Mouse (Mus musculus) neural tube, embryonic 15.5 days (tissue): ENCODE measurements around the gene Il12rb2. TPM values are rescaled to one million over a fixed set of nuclear protein-coding genes. Genes with fewer than 3 reads are reported as not detected.

Source experiments
- ATAC-seq: fragments of 200-750 bp; cut with Nextera tagmentation; 2 replicates; pipeline ENCODE4 v1.8.0; 2017; ENCODE audit warnings: mild to moderate bottlenecking, moderate TSS enrichment, moderate library complexity; ENCODE audit not compliant: low FRiP score
- H3K27ac ChIP-seq: fragments of 300-500 bp; sonication (generic); replicated peaks from 2 replicates; pipeline ENCODE4 v1.5.1; 2015; ENCODE audit warnings: mild to moderate bottlenecking, inconsistent platforms
- H3K27me3 ChIP-seq: fragments of 300-500 bp; sonication (generic); replicated peaks from 2 replicates; pipeline ENCODE4 v1.6.1; 2015; ENCODE audit warnings: inconsistent platforms
- H3K36me3 ChIP-seq: fragments of 300-500 bp; sonication (generic); 2 replicates; pipeline ENCODE4 v1.6.1; 2015; ENCODE audit warnings: inconsistent platforms
- H3K4me1 ChIP-seq: fragments of 300-500 bp; sonication (generic); 2 replicates; pipeline ENCODE4 v1.6.1; 2015; ENCODE audit warnings: inconsistent platforms
- H3K4me2 ChIP-seq: fragments of 300-500 bp; sonication (generic); 2 replicates; pipeline ENCODE4 v1.6.1; 2015; ENCODE audit warnings: inconsistent platforms, mild to moderate bottlenecking, moderate library complexity
- H3K4me3 ChIP-seq: fragments of 300-500 bp; sonication (generic); replicated peaks from 2 replicates; pipeline ENCODE4 v1.5.1; 2015; ENCODE audit warnings: mild to moderate bottlenecking, inconsistent platforms
- H3K9ac ChIP-seq: fragments of 300-500 bp; sonication (generic); replicated peaks from 2 replicates; pipeline ENCODE4 v1.6.1; 2015; ENCODE audit warnings: mild to moderate bottlenecking, inconsistent platforms
- H3K9me3 ChIP-seq: fragments of 300-500 bp; sonication (generic); replicated peaks from 2 replicates; pipeline ENCODE4 v1.6.1; 2016; ENCODE audit warnings: inconsistent platforms
- WGBS: fragments of 180-500 bp; shearing (Covaris S2); methylation state at CpG from one replicate; pipeline ENCODE4 v1.1.7; 2015; ENCODE audit warnings: mixed read lengths; 5-methylcytosine and 5-hydroxymethylcytosine counted together
- polyA plus RNA-seq: library from polyadenylated mRNA; unstranded; fragments of >200 nt; fragmentation: Nextera tagmentation; extraction: Ambion mirVana; gene quantifications from 2 replicates; pipeline ENCODE4 v1.2.1, GENCODE M21; 2015

Il12rb2 gene
- polyA plus RNA-seq, 1 experiment from 2014 or later = 0.10 TPM

GRCm38 (mm10) chr6:67317827-67318338 lies 58.1 kb downstream of the Il12rb2 start:
- no peaks in the 10 kb centered on the region for H3K27me3 ChIP-seq
- ATAC-seq = no peak; the same call in 1 of the 2 replicates
- H3K9ac ChIP-seq = no peak overlapping the region
- H3K27ac ChIP-seq = no peak overlapping the region
- 85% methylated on average over 8 of the region's 8 CpGs for WGBS
- no peak overlapping the region for H3K4me2 ChIP-seq
- H3K4me1 ChIP-seq = no peaks in the 10 kb centered on the region
- no peaks in the 10 kb centered on the region for H3K9me3 ChIP-seq
- H3K4me3 ChIP-seq = no peak overlapping the region
- H3K36me3 ChIP-seq = no peaks in the 10 kb centered on the region

DNA sequence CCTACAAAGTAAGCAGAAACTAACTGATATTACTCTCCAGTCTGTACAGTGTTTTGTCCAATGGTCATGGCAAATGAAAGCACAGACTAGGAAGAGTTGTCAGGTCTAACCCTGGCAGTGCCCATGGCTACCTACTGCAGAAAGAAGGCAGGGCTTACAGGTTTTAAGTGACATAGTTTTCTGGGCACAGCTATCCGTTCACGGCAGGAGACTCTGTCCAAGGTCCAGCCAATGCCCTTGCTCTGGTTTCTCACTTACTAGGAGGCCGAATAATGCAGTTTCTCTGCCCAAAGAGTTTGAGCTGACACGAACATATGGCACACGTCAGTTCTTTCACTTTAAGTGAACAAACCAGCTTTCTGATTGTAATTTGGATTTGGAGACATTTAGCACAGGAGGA lies 58.9 kb downstream of the Il12rb2 start:
- no peak overlapping the region for H3K4me3 ChIP-seq
- no peaks in the 10 kb centered on the region for H3K9me3 ChIP-seq
- H3K36me3 ChIP-seq = no peaks in the 10 kb centered on the region
- H3K4me1 ChIP-seq = no peaks in the 10 kb centered on the region
- 76% methylated on average over 5 of the region's 5 CpGs for WGBS
- no peaks in the 10 kb centered on the region for H3K27me3 ChIP-seq
- no peak for ATAC-seq
- H3K27ac ChIP-seq = no peak overlapping the region
- no peak overlapping the region for H3K9ac ChIP-seq
- no peak overlapping the region for H3K4me2 ChIP-seq

- Histone ChIP-seq H3K9me3 (no peaks in the 10 kb centered on the region), H3K27ac (no peak overlapping the region), H3K27me3 (no peaks in the 10 kb centered on the region), H3K4me3 (no peak overlapping the region), H3K4me2 (no peak overlapping the region), H3K36me3 (no peaks in the 10 kb centered on the region), H3K9ac (no peak overlapping the region), H3K4me1 (no peaks in the 10 kb centered on the region)
- no peak for ATAC-seq
- 79% methylated on average over 1 of the region's 1 CpGs for WGBS
These were observed 61.3 kb downstream of the Il12rb2 start for GRCm38 (mm10) chr6:67314697-67315096.

GRCm38 (mm10) chr6:67309752-67310151 lies 66.2 kb downstream of the Il12rb2 start:
- H3K9ac ChIP-seq = no peak overlapping the region
- no peak overlapping the region for H3K4me3 ChIP-seq
- no peaks in the 10 kb centered on the region for H3K9me3 ChIP-seq
- no peaks in the 10 kb centered on the region for H3K27me3 ChIP-seq
- no peak for ATAC-seq
- no peak overlapping the region for H3K27ac ChIP-seq
- no peak overlapping the region for H3K4me2 ChIP-seq
- no peaks in the 10 kb centered on the region for H3K4me1 ChIP-seq
- WGBS = 93% methylated on average over 3 of the region's 3 CpGs
- no peaks in the 10 kb centered on the region for H3K36me3 ChIP-seq

DNA sequence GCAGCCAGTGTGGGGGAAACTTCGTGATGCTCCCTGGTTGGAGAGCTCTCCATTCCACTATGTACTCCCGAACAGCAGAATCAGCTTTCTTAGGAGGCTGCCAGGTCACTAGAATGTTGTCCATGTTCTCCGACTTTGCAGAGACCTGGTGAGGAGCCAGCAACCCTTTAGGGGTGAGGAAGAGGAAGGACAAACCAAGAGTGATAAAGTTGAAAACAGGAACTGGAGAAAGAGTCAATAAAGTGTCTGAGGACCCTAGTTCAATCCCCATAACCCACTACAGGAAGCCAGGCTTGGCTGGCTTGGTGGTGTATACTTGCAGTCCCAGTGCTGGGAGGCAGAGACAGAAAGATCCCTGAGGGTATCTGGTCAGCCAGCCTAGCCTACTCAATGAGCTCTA lies 67.0 kb downstream of the Il12rb2 start:
- Histone ChIP-seq H3K27me3 (no peaks in the 10 kb centered on the region), H3K4me2 (no peak overlapping the region), H3K4me1 (no peaks in the 10 kb centered on the region), H3K4me3 (no peak overlapping the region), H3K9ac (no peak overlapping the region), H3K36me3 (no peaks in the 10 kb centered on the region), H3K9me3 (no peaks in the 10 kb centered on the region), H3K27ac (no peak overlapping the region)
- ATAC-seq = no peak
- WGBS = 83% methylated on average over 3 of the region's 3 CpGs

- H3K36me3 ChIP-seq = no peaks in the 10 kb centered on the region
- no peak overlapping the region for H3K9ac ChIP-seq
- ATAC-seq = no peak
- no peak overlapping the region for H3K4me2 ChIP-seq
- H3K4me1 ChIP-seq = no peaks in the 10 kb centered on the region
- no peak overlapping the region for H3K27ac ChIP-seq
- no peak overlapping the region for H3K4me3 ChIP-seq
- no peaks in the 10 kb centered on the region for H3K9me3 ChIP-seq
- no peaks in the 10 kb centered on the region for H3K27me3 ChIP-seq
- 91% methylated on average over 10 of the region's 10 CpGs for WGBS
These were observed 72.8 kb downstream of the Il12rb2 start for GRCm38 (mm10) chr6:67303210-67303609.

DNA sequence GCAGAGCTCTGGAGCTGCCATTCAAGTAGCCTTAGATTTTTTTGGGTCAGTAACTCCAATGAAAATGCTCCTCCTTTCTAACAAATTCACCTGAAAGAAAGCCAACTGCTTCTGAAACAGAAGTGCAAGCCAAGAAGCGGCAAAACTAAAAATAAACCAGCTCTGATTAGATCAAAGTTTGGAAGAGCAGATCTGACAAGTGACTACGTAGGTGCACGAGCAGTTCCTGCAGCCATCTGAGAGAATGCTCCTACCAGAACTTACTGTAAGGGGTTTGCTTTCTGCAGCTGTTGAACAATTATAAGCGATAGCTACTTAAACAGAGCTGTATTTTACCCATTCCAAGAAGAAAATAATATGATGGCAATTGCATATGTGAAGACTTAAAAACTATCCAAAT lies 73.5 kb downstream of the Il12rb2 start:
- Histone ChIP-seq H3K4me2 (no peak overlapping the region), H3K9ac (no peak overlapping the region), H3K36me3 (no peaks in the 10 kb centered on the region), H3K4me3 (no peak overlapping the region), H3K4me1 (no peaks in the 10 kb centered on the region), H3K27me3 (no peaks in the 10 kb centered on the region), H3K9me3 (no peaks in the 10 kb centered on the region), H3K27ac (no peak overlapping the region)
- 91% methylated on average over 4 of the region's 4 CpGs for WGBS
- no peak for ATAC-seq

DNA sequence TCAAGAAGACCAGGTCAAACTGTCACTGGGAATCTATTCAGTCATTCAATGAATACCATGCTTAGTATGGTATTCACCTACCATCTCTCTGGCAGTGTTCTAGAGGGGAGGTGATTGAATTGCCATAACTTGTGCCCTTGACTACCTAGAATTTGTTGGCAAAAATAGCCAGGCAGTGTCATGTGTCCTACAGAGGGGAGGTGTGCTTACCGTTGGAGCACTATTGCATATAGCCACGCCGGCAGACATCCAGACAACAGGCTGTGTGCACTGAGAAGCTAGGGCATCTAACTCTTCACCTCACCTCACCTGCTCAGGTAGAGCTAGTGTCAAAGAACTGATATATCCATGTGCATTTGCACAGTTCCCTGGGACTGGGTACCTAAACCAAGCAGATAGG lies 74.8 kb downstream of the Il12rb2 start:
- no peak for ATAC-seq
- Histone ChIP-seq H3K4me3 (no peak overlapping the region), H3K4me1 (no peaks in the 10 kb centered on the region)

DNA sequence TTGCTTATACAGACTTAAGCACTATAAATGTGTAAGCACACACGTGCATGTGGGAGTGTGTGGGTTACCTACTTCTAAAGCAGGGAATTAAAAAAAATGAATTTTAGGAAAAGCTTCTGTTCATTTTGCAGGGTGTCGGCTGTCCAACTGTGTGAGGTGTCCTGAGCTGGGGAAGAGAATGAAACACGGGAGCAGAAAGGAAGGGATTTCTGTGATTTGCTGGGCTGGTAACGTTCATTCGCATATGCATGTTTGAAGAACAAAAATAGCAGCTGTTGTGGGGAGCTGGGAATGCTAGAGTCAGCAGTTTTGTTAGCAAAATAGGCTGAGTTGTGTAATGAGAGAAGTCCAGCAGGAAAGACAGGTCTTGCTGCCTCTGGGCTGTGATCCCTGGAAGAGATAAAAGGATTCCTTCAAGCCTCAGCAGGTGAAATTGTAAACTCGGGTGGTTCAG lies 75.3 kb downstream of the Il12rb2 start:
- no peak overlapping the region for H3K4me2 ChIP-seq
- no peaks in the 10 kb centered on the region for H3K9me3 ChIP-seq
- H3K36me3 ChIP-seq = no peaks in the 10 kb centered on the region
- 53% methylated on average over 6 of the region's 6 CpGs for WGBS
- ATAC-seq = 0 out of 2 replicates have a peak, but pooled peaks have one; percentile 18
- H3K4me1 ChIP-seq = no peaks in the 10 kb centered on the region
- no peak overlapping the region for H3K9ac ChIP-seq
- H3K4me3 ChIP-seq = no peak overlapping the region
- H3K27ac ChIP-seq = no peak overlapping the region
- no peaks in the 10 kb centered on the region for H3K27me3 ChIP-seq

More for the DNA sequence above, 74.8 kb downstream of the Il12rb2 start:
- Histone ChIP-seq H3K9ac (no peak overlapping the region), H3K4me2 (no peak overlapping the region), H3K27ac (no peak overlapping the region), H3K36me3 (no peaks in the 10 kb centered on the region), H3K9me3 (no peaks in the 10 kb centered on the region), H3K27me3 (no peaks in the 10 kb centered on the region)
- WGBS = 91% methylated on average over 3 of the region's 3 CpGs

- H3K4me3 ChIP-seq = no peak overlapping the region
- H3K27ac ChIP-seq = no peak overlapping the region
- no peaks in the 10 kb centered on the region for H3K27me3 ChIP-seq
- no peak for ATAC-seq
- H3K9me3 ChIP-seq = no peaks in the 10 kb centered on the region
- H3K36me3 ChIP-seq = no peaks in the 10 kb centered on the region
- no peaks in the 10 kb centered on the region for H3K4me1 ChIP-seq
- no peak overlapping the region for H3K4me2 ChIP-seq
- no peak overlapping the region for H3K9ac ChIP-seq
- WGBS = 78% methylated on average over 4 of the region's 4 CpGs
These were observed 75.7 kb downstream of the Il12rb2 start for GRCm38 (mm10) chr6:67300300-67300699.

DNA sequence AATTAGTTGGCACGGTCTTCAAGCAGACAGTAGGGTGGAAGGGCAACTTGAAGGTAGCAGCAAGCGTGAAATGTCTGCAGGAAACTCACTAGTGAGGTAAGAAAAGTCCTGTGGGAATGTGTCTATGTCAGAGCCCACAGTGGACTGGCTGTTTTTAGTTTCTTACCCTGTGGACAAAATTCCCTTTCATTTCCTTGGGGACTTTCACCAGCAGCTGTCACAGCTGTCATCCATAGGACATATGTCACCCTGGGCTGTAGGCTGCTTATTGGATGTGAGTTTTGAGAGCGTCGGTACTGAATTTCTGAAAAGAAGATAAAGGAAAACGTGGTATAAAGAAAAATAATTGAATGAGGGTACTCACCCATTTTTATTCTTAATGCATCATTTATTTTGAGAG lies 77.2 kb downstream of the Il12rb2 start:
- no peak overlapping the region for H3K4me2 ChIP-seq
- H3K4me1 ChIP-seq = no peaks in the 10 kb centered on the region
- H3K36me3 ChIP-seq = no peaks in the 10 kb centered on the region
- H3K27me3 ChIP-seq = no peaks in the 10 kb centered on the region
- no peak overlapping the region for H3K27ac ChIP-seq
- WGBS = 59% methylated on average over 5 of the region's 5 CpGs
- no peaks in the 10 kb centered on the region for H3K9me3 ChIP-seq
- H3K9ac ChIP-seq = no peak overlapping the region
- no peak for ATAC-seq
- H3K4me3 ChIP-seq = no peak overlapping the region

DNA sequence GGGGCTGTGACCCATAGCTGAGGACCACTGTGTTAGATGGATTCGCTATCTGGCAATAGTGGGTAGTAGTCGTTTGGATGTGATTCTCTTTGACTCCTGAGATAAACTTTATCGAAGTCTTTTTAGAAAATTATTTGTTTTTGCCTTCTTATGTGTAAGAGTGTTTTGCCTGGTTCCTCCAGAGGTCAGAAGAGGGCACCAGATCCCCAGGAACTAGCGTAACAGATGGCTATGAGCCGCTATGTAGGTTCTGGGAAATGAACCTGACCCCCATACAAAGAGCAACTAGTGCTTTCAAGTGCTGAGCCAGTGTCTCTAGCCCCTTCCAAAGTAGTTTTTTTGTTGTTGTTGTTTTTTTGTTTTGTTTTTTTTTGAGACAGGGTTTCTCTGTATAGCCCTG lies 79.9 kb downstream of the Il12rb2 start:
- no peaks in the 10 kb centered on the region; the same call in 1 of the 2 replicates for H3K36me3 ChIP-seq
- no peak overlapping the region for H3K9ac ChIP-seq
- no peaks in the 10 kb centered on the region for H3K4me1 ChIP-seq

More for the DNA sequence above, 79.9 kb downstream of the Il12rb2 start:
- Histone ChIP-seq H3K9me3 (no peaks in the 10 kb centered on the region), H3K27ac (no peak overlapping the region), H3K4me3 (no peak overlapping the region), H3K4me2 (no peak overlapping the region), H3K27me3 (no peaks in the 10 kb centered on the region)
- WGBS = 71% methylated on average over 5 of the region's 5 CpGs
- ATAC-seq = no peak
